Mouse (Mus musculus) myocyte (in vitro differentiated cells): Measurements from ENCODE around the gene 6430531B16Rik. TPM values are rescaled to one million over a fixed set of nuclear protein-coding genes. Genes with fewer than 3 reads are reported as not detected.
A peak's percentile ranks its signal among the peaks of the same experiment; 100 is the strongest.

Experiments
- H3K27me3 ChIP-seq: one replicate; pipeline ENCODE4 v1.6.1; 2011; ENCODE audit not compliant: control insufficient read depth, insufficient read depth, insufficient read length
- H3K36me3 ChIP-seq: one replicate; pipeline ENCODE4 v1.6.1; 2011; ENCODE audit not compliant: control insufficient read depth, insufficient read depth
- H3K4me2 ChIP-seq: one replicate; pipeline ENCODE4 v1.6.1; 2011; ENCODE audit warnings: low read depth, control low read depth
- H3K4me3 ChIP-seq: one replicate; pipeline ENCODE4 v1.5.1; 2011; ENCODE audit warnings: mild to moderate bottlenecking, control low read depth, moderate library complexity
- H3K79me2 ChIP-seq: one replicate; pipeline ENCODE4 v1.6.1; 2011; ENCODE audit not compliant: control insufficient read depth, insufficient read depth
- H3ac ChIP-seq: one replicate; pipeline ENCODE4 v1.6.1; 2011; ENCODE audit not compliant: control insufficient read depth, insufficient read length
- CEBPB ChIP-seq: IDR thresholded peaks from 2 replicates; pipeline ENCODE4 v1.6.1; 2011; ENCODE audit warnings: mild to moderate bottlenecking, moderate library complexity; ENCODE audit not compliant: poor library complexity, insufficient read depth, severe bottlenecking
- E2F4 ChIP-seq: IDR thresholded peaks from one replicate; pipeline ENCODE4 v1.6.1; 2011; ENCODE audit warnings: mild to moderate bottlenecking, control low read depth, moderate library complexity; ENCODE audit not compliant: insufficient read depth
- MAX ChIP-seq: IDR thresholded peaks from one replicate; pipeline ENCODE4 v1.6.1; 2011; ENCODE audit warnings: low read depth, mild to moderate bottlenecking, control low read depth
- MYOD1 ChIP-seq, 3 experiments: IDR thresholded peaks; one replicate each; pipeline ENCODE4 v1.6.1; 2011; ENCODE audit warnings: control low read depth in 2 of 3, low read depth in 2 of 3, mild to moderate bottlenecking in 2 of 3, moderate library complexity in 1 of 3; ENCODE audit not compliant: insufficient read length in 2 of 3, control insufficient read depth in 1 of 3
- MYOG ChIP-seq, 3 experiments: IDR thresholded peaks; one replicate each; pipeline ENCODE4 v1.6.1; 2011; ENCODE audit warnings: control low read depth in 2 of 3, low read depth in 2 of 3, mild to moderate bottlenecking in 2 of 3; ENCODE audit not compliant: insufficient read length in 2 of 3, control insufficient read depth in 1 of 3, insufficient read depth in 1 of 3
- POLR2A ChIP-seq: IDR thresholded peaks from one replicate; pipeline ENCODE4 v1.6.1; 2011; ENCODE audit warnings: low read depth, mild to moderate bottlenecking, control low read depth, moderate library complexity; ENCODE audit not compliant: insufficient read length
- POLR2AphosphoS2 ChIP-seq: IDR thresholded peaks from one replicate; pipeline ENCODE4 v1.6.1; 2011; ENCODE audit warnings: low read depth, control low read depth; ENCODE audit not compliant: insufficient read length
- REST ChIP-seq: IDR thresholded peaks from one replicate; pipeline ENCODE4 v1.6.1; 2011; ENCODE audit warnings: mild to moderate bottlenecking, control low read depth, moderate library complexity; ENCODE audit not compliant: insufficient read depth, insufficient read length
- SRF ChIP-seq: IDR thresholded peaks from one replicate; pipeline ENCODE4 v1.6.1; 2011; ENCODE audit warnings: low read depth; ENCODE audit not compliant: control insufficient read depth, insufficient read length
- TCF12 ChIP-seq: IDR thresholded peaks from one replicate; pipeline ENCODE4 v1.6.1; 2011; ENCODE audit warnings: mild to moderate bottlenecking, control low read depth; ENCODE audit not compliant: poor library complexity, insufficient read depth, severe bottlenecking
- TCF3 ChIP-seq: IDR thresholded peaks from one replicate; pipeline ENCODE4 v1.6.1; 2011; ENCODE audit warnings: low read depth, control low read depth; ENCODE audit not compliant: insufficient read length
- USF1 ChIP-seq: IDR thresholded peaks from one replicate; pipeline ENCODE4 v1.6.1; 2011; ENCODE audit warnings: low read depth, mild to moderate bottlenecking, control low read depth, moderate library complexity
- polyA plus RNA-seq: library from polyadenylated mRNA; unstranded; fragments of >200 nt; fragmentation: generic; extraction: Trizol; gene quantifications from one replicate; pipeline ENCODE4 v1.2.1, GENCODE M21; 2012; ENCODE audit warnings: missing spikeins

6430531B16Rik gene
- polyA plus RNA-seq, 1 experiment = 0.13 TPM

DNA sequence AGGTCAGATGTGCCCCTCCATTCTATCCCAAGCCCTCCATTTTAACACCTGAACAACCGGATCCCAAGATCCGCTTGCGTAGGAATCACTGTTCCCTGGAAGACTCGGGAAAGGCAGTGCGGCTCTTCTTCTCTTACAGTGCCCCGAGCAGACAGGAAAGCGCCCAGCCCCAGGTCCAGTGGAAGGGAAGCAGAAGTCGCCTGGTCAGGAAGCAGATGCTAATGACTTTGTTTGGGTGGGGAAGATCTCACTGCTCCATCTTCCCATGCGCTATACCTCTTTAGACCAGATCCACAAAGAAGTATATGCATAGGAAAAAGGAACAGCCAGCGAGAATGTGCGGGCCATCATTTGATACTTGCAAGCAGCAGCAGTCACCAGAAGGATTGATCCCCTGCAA, 21.1 kb downstream of the 6430531B16Rik start:
- Histone ChIP-seq H3ac (no peak overlapping the region), H3K4me3 (no peak overlapping the region), H3K36me3 (no peaks in the 10 kb centered on the region), H3K79me2 (no peaks in the 10 kb centered on the region), H3K4me2 (no peak overlapping the region), H3K27me3 (no peaks in the 10 kb centered on the region)
- TF ChIP-seq MYOG (IDR thresholded peaks at IDR 0.05; ENCODE audit: control insufficient read depth in 1 of 3, insufficient read depth in 1 of 3, insufficient read length in 2 of 3, low read depth in 2 of 3) = no peak
- TF ChIP-seq POLR2A = no peak
- TF ChIP-seq TCF12 = no peak

DNA sequence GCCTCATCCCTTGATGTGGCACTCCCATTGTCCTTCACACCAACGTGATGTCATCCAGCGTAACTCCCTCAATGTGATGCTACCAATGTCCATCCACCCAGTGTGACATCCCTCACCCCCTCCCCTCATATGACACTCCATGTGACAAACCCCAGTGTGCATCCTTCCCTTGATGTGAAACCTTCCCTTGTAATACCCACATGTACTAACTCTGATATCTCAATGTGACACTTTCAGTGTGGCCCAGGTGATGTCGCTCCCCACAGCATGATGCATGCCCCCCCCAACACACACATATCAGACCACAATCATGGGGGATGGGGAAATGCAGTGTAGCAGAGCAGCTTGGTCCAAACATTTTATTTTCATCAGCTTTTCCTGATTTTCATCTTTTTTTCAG, 21.9 kb downstream of the 6430531B16Rik start:
- Histone ChIP-seq H3K27me3 (no peaks in the 10 kb centered on the region), H3K4me3 (no peak overlapping the region), H3K79me2 (no peaks in the 10 kb centered on the region), H3K36me3 (no peaks in the 10 kb centered on the region), H3K4me2 (no peak overlapping the region), H3ac (no peak overlapping the region)
- TF ChIP-seq REST = no peak
- no peak for TF ChIP-seq MYOD1 (IDR thresholded peaks at IDR 0.05; ENCODE audit: control insufficient read depth in 1 of 3, insufficient read length in 2 of 3, low read depth in 2 of 3)
- no peak for TF ChIP-seq CEBPB
- no peak for TF ChIP-seq TCF3
- TF ChIP-seq MAX = no peak
- TF ChIP-seq E2F4 = no peak
- no peak for TF ChIP-seq USF1
- TF ChIP-seq SRF = no peak
- TF ChIP-seq MYOG (IDR thresholded peaks at IDR 0.05; ENCODE audit: control insufficient read depth in 1 of 3, insufficient read depth in 1 of 3, insufficient read length in 2 of 3, low read depth in 2 of 3) = no peak
- no peak for TF ChIP-seq TCF12
- TF ChIP-seq POLR2A = no peak
- TF ChIP-seq POLR2AphosphoS2 = no peak

DNA sequence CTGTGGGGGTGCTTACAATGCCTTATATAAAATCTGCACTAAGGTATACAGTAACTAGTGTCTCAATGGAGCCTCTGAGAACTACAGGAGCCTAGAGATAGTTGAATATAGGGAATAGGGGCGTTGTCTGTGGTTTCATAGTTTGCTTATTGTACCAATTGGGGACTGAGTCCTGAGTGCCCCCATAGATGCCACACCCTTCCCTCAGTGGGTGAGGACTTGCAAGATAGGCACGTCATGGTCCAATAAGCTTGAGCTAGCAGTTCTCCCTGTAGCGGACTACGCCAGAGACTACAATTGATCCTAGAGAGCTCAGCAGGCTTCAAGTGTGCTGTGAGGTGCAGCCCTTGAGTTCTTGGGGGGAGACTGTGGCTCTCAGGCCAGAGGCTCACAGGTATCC, 23.1 kb downstream of the 6430531B16Rik start:
- H3K36me3 ChIP-seq = no peaks in the 10 kb centered on the region
- no peak overlapping the region for H3K4me2 ChIP-seq
- H3K79me2 ChIP-seq = no peaks in the 10 kb centered on the region
- H3K27me3 ChIP-seq = no peaks in the 10 kb centered on the region
- no peak overlapping the region for H3ac ChIP-seq
- H3K4me3 ChIP-seq = no peak overlapping the region
- TF ChIP-seq MAX (no peak), REST (no peak)

DNA sequence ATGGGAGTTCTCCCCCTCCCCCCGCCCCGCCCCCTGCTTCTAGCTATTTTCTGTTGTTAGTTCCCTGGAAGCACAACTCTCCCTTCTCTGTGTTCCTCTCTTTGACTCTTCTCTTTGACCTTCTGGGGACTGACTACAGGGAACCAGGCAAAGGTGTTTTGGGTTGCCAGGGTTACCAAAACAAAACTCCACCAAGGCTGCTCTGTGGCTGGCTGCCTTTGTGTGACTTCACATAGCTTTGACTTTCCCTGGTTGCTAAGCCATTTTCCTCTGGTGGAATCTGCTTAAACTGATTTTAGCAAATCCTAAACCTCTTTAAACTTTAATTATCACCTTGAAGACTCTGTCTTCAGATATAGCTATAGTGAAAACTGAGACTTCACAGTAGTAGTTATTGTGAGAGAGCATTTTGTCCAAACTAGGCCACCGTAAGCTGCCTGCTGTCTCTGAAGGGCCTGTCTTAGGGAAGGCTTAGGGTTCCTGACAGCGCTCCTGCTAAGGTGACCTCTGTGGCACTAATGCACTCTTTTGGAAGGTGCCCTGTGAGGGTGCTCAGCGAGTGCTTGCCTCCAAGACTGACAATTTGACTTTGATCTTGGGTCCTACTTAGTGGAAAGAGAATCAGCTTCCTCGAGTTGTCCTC, 26.4 kb downstream of the 6430531B16Rik start:
- no peak for TF ChIP-seq CEBPB
- TF ChIP-seq TCF3 = no peak
- no peak for TF ChIP-seq E2F4
- no peak for TF ChIP-seq MYOD1 (IDR thresholded peaks at IDR 0.05; ENCODE audit: control insufficient read depth in 1 of 3, insufficient read length in 2 of 3, low read depth in 2 of 3)
- no peak for TF ChIP-seq POLR2AphosphoS2
- TF ChIP-seq POLR2A = no peak
- no peak for TF ChIP-seq REST
- TF ChIP-seq USF1 = no peak
- TF ChIP-seq MAX = no peak
- no peak for TF ChIP-seq TCF12
- no peak for TF ChIP-seq MYOG (IDR thresholded peaks at IDR 0.05; ENCODE audit: control insufficient read depth in 1 of 3, insufficient read depth in 1 of 3, insufficient read length in 2 of 3, low read depth in 2 of 3)
- no peak for TF ChIP-seq SRF
- Histone ChIP-seq H3ac (no peak overlapping the region), H3K27me3 (no peaks in the 10 kb centered on the region), H3K4me2 (no peak overlapping the region), H3K36me3 (no peaks in the 10 kb centered on the region), H3K4me3 (peak overlapping the region; percentile 70), H3K79me2 (no peaks in the 10 kb centered on the region)

DNA sequence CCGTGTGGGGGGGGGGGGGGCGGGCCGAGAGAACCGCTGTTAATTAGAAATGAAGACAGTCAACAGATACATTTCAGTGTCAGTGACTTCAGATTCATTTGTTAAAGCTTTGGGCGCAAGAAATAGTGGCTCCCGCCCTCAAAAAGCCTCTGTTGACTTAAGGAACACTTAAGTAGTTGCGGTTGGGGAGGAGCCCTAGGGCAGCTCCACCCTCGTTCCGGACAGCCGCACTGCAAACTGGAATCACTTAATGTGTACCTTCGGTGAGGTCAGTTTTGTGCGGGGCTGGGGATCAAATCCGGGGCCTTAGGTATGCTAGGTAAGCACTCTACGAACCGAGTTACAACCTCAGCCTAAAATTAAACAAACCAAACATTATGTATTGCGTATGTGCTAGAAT, 27.5 kb downstream of the 6430531B16Rik start:
- peak overlapping the region; percentile 79 for H3K4me2 ChIP-seq
- H3K4me3 ChIP-seq = peak overlapping the region; percentile 70
- no peaks in the 10 kb centered on the region for H3K27me3 ChIP-seq
- H3K36me3 ChIP-seq = no peaks in the 10 kb centered on the region
- H3ac ChIP-seq = no peak overlapping the region
- TF ChIP-seq SRF (no peak), MYOG (IDR thresholded peaks at IDR 0.05; ENCODE audit: control insufficient read depth in 1 of 3, insufficient read depth in 1 of 3, insufficient read length in 2 of 3, low read depth in 2 of 3) (no peak), USF1 (no peak), TCF12 (no peak), POLR2A (no peak), CEBPB (no peak), MAX (no peak), TCF3 (no peak), E2F4 (no peak), MYOD1 (IDR thresholded peaks at IDR 0.05; ENCODE audit: control insufficient read depth in 1 of 3, insufficient read length in 2 of 3, low read depth in 2 of 3) (no peak), REST (no peak), POLR2AphosphoS2 (no peak)
- H3K79me2 ChIP-seq = no peaks in the 10 kb centered on the region
